Mouse (Mus musculus) G1E (cell line): ENCODE data around the gene Hdac4.

ENCODE experiments used
- CTCF ChIP-seq: IDR thresholded peaks from 2 replicates; pipeline ENCODE4 v1.5.1; 2012; ENCODE audit warnings: low read depth, low read length, inconsistent platforms, mixed read lengths
- GATA1 ChIP-seq: IDR thresholded peaks from 2 replicates; pipeline ENCODE4 v1.6.1; 2012; ENCODE audit warnings: borderline replicate concordance, low read length, inconsistent platforms, mixed read lengths
- GATA2 ChIP-seq: IDR thresholded peaks from 2 replicates; pipeline ENCODE4 v1.6.1; 2012; ENCODE audit warnings: low read depth, low read length, inconsistent platforms, borderline replicate concordance
- POLR2AphosphoS5 ChIP-seq: IDR thresholded peaks from 2 replicates; pipeline ENCODE4 v1.6.1; 2012; ENCODE audit warnings: low read depth, low read length, inconsistent platforms; ENCODE audit not compliant: insufficient replicate concordance
- TAL1 ChIP-seq: conservative IDR thresholded peaks from 2 replicates; pipeline ENCODE4 v1.6.1; 2012; ENCODE audit warnings: low read depth, low read length, inconsistent platforms, mixed read lengths

GRCm38 (mm10) chr1:92129751-92130150 lies 65.7 kb downstream of the Hdac4 start:
- TF ChIP-seq CTCF (no peak), GATA2 (no peak), GATA1 (no peak), POLR2AphosphoS5 (no peak), TAL1 (no peak)
